Mouse (Mus musculus): Measurements from ENCODE around the gene Zmat5. TPM values are rescaled to one million over a fixed set of nuclear protein-coding genes. Genes with fewer than 3 reads are reported as not detected.

Gene Zmat5
- total RNA-seq, 2 experiments from 2014 or later, result 30.1 to 37.1 TPM

DNA sequence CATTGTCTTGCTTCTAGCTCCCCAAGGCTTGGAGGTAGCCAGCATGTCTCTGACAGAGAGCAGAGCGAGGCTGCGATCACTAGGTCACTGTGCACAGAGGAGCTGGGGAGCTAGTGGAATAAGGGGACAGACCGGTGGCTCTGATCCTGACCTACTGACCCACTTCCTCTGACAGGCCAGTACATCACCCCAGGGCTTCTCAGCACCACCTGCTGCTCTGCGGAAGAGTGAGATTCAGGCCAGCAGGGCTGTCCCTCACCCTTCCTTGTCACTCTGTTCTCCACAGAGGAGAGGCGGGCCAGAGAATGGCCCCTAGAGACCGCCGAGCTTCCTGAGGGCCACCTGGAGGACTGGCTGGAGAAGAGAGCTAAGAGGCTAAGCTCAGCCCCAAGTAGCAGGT lies 27.3 kb downstream of the Zmat5 start:
- DNase-seq (ENCODE audit: extremely low spot score in 1 of 2, low spot score in 1 of 2), result no peak

DNA sequence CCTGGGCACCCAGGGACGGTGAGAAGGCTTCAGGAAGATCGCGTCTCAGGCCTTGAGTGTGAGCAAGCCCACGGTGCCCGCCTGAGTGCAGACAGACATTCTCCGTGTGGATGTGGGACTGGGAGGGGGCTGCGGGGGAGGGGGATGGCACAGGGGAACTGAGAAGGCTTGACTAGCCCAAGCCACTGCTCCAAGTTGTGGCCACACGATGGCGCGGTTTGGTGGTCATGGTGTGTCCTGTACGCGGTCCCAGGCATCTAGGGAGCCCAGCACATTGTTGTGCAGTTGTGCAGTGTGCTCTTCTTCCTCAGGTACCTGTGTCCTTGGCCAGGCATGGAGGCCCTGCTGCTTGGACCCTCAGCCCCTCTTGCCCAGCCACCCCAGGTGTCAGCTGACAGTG lies 29.7 kb downstream of the Zmat5 start:
- DNase-seq (ENCODE audit: extremely low spot score in 1 of 2, low spot score in 1 of 2), result no peak

DNA sequence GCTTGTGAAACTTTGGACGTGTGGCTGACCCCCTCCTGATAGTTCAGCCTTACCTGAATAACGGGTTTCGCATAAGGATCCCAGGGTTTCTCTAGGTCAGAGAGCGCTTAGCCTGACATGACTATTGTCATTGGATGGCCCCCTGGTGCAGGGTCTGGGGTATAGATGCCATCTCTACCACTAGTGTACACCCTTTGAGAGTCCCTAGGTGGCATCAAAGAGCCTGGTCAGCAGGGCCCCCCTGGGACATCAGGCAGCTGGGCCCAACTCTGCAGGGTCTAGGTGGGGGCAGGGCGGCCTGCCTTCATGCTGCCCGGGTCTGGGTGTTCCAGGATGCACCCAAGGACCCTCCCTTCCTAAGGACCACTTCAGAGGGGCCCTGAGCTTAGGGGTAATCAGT lies 31.9 kb downstream of the Zmat5 start:
- no peak for DNase-seq (ENCODE audit: extremely low spot score in 1 of 2, low spot score in 1 of 2)

DNA sequence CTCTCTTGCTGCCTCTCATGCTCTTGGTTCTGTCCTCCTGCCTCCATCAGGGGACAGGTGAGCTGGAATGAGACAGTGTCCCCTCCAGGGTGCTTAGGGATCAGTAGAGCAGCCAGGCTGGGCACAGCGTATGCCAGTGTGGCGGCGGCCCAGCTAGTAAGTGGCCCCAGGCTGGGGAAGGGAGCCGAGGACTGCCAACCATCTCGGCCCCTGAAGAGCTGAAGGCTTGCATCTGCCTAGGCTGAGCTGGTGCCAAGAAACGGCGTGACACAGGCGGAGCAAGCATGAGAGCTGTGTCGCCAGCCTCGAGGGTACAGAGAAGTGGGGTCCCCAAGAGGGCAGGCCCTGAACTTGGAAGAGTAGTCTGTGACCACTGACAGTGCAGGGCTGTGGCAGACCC lies 33.2 kb downstream of the Zmat5 start:
- DNase-seq (ENCODE audit: extremely low spot score in 1 of 2, low spot score in 1 of 2), result no peak

DNA sequence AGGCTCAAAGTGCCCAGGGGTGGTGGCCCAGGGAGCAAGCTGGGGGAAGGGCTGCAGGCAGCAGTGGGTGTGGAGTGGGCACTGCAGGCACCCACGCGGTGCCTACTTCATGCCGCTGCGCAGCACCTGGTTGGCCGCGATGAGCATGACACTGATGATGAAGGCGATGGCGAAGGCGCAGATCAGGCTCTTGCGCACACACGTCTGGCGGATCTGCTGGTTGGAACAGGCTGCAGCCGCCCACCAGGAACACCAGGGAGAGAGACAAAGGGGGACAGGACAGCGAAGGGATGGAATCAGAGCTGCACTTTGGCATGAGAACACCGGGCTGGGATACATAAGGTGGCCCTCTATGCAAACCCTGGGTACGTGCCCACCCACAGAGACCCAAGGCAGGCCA lies 34.2 kb downstream of the Zmat5 start:
- no peak for DNase-seq (ENCODE audit: extremely low spot score in 1 of 2, low spot score in 1 of 2)

DNA sequence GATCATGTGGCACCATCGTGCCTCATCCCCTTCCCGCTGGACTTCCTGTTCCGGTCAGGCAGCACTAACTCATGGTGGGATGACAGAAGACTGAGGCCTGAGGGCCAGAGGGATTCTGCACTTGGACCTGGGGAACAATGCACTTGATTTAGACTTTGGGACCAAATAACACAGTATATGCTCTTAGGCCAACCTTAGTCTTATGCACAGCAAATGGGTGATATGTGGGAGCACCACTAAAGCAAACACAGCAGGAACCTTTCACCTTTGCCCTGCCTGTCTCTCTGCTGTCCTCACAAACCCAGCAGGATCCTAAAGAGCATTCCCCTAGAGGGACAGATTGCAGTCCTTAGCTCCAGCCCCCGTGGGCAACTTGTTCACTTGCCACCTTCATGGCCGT lies 36.3 kb downstream of the Zmat5 start:
- DNase-seq (ENCODE audit: extremely low spot score in 1 of 2, low spot score in 1 of 2), result no peak

DNA sequence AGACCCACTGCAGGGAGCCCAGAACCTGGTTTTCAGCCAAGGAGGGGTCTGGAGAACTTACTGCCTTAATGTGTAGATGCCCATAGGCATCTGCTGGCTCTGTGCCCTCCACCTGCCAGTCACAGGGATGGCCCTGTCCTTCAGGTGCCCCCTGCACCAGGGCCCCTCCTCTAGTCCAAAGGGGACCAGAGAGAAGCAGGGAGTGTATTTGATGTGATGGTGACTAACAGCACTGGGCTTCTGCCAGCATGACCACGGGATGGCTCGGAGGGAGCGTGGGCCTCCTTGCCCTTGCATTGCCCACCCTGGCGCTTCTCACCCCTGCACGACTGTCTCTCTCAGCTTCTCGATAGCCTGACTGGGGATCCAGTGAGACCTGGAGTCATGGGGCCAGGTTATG lies 40.2 kb downstream of the Zmat5 start:
- DNase-seq (ENCODE audit: extremely low spot score in 1 of 2, low spot score in 1 of 2), result no peak

DNA sequence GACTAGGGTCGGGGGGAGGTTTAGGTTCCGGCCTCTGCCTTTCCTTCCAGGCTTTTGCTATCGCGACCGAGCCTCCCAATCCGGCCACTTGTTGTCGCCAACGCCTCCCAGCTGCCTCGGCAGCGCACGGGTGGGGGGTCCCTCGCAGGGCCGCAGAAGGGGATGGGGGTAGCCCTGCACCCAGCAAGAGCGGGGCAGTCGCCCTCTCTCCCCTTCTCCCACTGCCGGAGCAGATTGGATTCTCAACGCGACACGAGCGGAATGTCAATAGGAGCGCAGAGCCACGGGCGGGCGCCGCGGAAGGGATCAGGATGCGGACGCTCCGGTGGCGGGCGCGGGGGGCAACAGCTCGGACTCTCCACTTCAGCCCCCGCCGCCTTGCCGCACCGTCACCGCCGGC lies 41.5 kb downstream of the Zmat5 start:
- DNase-seq (ENCODE audit: extremely low spot score in 1 of 2, low spot score in 1 of 2), result no peak

DNA sequence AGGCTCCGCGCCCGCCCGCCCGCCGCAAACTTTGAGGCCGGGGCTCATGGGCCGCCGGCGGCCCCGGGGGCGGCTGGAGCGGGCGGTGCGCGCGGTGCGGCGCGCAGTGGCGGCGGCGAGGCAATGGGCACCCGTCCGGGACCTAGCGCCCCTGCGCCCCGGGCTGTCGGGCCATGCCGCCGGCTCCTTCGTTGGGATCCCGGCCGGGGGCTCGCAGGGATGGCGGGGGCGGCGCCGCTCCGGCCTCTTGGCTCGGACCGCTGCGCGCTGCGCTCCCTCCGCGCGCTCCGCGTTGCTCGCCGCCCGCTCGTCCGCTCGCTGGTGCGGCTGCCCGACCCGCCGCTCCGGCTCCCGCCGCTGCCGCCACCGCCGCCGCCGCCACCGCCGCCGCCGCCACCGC lies 42.3 kb downstream of the Zmat5 start, which contains the start of gene Cabp7:
Cabp7 (minus strand) TSS at position 46 of the 400 bp plus-strand sequence.
- no peak for DNase-seq (ENCODE audit: extremely low spot score in 1 of 2, low spot score in 1 of 2)

DNA sequence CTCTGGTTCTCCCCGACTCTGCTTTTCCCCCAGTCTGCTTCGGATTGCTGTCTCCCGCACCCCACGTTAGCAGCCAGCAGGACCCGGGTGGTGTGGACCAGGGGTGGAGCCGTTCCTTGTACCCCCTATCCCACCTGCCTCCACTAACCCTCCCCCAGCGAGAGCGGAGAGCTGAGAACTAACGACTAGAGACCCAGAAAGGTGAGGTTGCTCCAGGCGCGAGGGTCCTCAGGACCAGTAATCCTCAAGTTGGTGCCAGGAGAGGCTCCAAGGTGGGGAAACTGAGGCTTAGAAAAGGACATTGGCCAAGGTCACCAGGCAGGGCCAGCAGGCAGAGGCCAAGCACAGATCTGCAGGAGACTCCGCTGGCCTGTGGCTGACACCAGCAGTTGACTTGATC lies 42.8 kb downstream of the Zmat5 start:
- DNase-seq (ENCODE audit: extremely low spot score in 1 of 2, low spot score in 1 of 2), result no peak

DNA sequence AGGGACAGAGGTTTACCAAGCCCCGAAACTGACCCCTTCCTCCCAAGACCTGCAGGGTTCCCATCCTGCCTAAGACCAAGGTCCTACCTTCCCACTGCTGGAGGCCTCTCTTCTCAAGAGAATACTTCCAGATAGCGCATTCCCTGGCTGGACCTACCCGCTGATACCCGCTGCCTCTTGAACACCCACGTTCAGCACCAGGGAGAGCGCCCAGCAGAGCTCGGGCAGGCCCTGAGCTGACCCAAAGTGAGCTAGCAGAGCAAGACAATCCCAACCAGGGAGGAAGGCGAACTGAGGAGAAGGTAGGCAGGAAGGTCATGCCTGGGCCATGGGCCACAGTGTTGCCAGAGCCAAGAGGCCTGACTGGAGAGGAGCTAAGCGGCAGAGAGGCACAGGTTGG lies 45.8 kb downstream of the Zmat5 start:
- DNase-seq (ENCODE audit: extremely low spot score in 1 of 2, low spot score in 1 of 2), result no peak

DNA sequence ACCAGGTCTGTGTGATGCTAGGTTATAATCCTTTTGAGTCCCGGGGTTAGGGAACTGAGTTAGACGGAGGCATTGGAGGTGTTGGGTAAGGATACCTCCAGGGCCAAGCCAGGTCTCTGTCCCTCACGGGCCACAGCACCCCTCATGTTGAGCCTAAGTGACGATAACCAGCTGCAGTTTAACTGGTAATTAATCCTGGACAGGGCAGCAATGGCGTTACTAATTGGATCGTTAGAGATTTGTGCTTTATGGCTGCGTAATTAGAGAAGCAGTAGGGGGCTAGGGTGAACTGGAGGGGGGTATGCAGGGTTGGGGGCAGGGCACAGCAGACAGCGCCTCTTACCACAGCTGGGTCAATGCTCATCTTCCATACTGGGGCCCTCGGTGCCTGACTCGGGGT lies 48.4 kb downstream of the Zmat5 start:
- no peak for DNase-seq (ENCODE audit: extremely low spot score in 1 of 2, low spot score in 1 of 2)

DNA sequence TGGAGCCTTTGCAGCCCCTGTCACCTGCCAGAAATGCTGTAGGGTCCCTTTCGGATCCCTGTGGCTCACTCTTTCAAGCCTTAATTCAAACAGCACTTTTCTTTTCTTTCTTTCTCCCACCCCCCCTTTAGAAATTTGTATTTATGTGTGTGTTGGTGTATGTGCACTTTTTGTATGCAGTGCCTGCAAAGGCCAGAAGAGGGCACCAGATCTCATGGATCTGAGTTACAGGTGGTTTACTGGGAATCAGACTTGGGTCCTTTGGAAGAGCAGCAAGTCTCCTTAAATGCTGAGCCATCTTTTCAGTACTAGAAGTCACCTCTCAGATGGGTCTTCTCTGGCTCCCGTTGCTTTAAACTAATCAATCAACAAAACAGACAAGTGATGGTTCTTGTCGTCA lies 49.6 kb downstream of the Zmat5 start:
- DNase-seq (ENCODE audit: extremely low spot score in 1 of 2, low spot score in 1 of 2), result no peak

DNA sequence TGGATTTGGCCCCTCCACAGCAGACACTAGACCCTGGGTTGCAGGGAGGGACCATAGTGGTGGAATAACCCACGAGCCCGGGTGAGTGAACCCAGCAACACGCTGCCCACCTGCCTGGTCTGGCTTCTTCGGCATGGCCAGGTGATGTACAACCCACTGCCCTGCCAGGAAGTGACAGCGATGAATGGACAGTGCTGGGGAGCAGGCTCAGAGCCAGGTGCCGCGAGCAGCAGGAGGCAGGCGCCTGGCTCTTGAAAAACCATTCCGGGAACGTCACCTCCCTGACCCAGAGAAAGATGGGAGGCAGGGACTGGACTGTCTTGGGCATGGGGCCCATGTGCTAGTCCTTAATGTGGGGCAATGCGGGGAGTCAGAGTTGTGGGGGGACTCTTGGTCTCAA lies 50.4 kb downstream of the Zmat5 start:
- no peak for DNase-seq (ENCODE audit: extremely low spot score in 1 of 2, low spot score in 1 of 2)

DNA sequence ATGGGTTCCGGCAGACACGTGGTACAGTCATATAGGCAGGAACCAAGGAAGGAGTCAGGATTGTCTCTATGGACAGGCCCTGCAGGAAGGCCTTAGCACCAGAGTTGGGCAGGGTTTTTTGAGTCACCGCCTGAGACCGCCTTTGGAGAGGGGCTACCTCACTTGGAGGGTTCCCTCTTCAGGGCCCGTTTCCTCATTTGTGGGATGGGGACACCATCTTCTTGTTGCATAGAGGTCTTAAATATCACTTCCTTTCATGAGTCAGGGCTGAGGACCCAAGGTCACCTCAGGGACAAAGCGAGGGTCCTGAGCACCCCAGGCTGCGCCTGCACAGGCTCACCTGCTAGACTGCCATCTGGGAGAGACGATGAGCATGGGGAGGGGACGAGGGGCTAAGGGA lies 52.0 kb downstream of the Zmat5 start:
- DNase-seq (ENCODE audit: extremely low spot score in 1 of 2, low spot score in 1 of 2), result no peak

DNA sequence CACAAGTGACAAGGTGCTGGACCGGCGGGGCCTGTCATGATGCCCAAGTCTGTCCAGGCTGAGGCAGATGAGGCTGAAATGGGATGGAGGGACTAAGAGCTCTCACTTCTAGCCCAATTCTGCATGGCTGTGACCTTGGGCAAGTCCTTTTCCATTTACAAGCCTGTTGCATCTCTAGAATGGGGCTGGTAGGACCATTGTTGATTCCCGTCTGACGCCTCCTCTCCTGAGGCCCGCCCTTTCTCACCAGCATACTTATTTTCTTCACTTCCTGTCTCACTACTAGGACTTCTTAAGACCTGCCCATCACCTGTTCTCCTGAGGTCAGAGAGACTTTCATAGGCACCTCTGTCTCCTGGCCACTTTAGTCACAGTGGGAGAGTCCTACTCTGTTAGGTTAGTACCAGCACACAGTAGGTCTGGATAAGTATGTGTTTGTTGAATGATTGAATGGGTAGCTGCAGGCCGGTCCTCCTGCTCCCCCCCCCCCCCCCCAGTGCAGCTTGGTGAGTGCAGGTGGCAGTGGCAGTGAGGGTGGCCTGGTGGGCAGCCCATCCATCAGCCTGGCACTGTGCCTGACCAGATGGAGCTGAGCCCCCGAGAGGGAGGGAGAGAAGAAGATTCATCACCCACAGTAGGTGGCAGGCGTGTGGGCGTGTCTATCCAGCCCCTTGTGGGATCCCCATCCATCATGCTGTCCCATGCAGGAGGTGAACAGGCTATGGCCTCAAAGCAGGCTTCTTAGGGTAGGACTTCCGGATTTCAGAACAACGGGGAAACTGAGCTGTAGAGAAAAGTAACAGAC lies 52.7 kb downstream of the Zmat5 start:
- no peak for DNase-seq (ENCODE audit: extremely low spot score in 1 of 2, low spot score in 1 of 2)

DNA sequence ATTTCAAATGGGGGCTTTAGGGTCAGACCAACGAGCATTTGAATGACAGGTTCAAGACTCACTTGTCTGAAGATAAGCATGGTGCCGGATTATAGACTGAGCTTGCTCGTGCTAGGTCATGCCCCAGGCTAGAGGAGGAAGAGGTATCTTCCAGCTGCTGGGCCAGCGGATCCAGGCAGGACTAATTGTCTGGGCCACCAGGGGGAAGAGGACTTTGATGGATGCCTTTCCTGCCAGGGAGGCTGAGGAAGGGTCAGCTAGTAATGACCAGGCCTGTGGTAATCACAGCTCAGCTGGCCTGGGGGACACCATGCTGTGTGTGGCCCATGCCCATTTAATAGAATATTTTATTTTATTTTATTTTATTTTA lies 53.3 kb downstream of the Zmat5 start:
- no peak for DNase-seq (ENCODE audit: extremely low spot score in 1 of 2, low spot score in 1 of 2)

DNA sequence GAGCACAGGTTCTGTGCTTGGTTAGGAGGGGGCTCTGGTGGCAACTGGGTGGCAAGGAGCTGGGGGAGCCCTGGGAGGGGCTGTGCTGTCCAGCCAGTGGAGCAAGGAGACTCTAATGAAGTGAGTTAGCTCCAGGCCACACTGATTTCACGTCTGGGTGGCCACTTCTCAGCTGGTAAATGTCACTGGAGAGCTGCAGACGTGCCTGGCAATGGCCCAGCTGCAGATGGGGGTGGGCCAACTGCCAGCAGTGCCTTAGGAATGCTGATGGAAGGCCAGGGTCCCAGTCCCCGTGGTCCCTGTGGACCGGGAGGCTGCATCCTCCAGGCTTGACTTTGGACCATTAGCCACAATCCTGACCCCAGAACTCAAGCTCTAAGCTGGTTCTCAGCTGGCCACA lies 56.0 kb downstream of the Zmat5 start:
- no peak for DNase-seq (ENCODE audit: extremely low spot score in 1 of 2, low spot score in 1 of 2)

DNA sequence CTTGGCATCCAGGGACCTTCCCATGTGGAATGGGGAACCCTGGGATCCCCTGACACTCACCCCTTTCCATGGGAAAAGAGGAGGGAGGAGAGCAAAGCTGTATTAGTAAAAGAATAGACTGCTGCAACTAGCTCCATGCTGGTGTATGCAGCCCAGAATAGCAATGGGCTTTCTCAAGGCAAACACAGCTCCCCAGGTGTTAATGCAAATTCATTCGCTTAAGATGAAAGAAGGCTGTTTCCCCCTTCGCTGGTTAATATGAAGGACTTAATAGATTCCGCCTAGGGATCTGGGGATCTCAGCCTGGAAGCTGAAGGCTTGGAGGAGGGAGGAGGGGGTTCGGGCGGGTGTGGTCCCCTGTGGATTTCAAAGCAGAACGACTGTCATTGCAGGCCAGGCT lies 57.5 kb downstream of the Zmat5 start:
- DNase-seq (ENCODE audit: extremely low spot score in 1 of 2, low spot score in 1 of 2), result no peak

DNA sequence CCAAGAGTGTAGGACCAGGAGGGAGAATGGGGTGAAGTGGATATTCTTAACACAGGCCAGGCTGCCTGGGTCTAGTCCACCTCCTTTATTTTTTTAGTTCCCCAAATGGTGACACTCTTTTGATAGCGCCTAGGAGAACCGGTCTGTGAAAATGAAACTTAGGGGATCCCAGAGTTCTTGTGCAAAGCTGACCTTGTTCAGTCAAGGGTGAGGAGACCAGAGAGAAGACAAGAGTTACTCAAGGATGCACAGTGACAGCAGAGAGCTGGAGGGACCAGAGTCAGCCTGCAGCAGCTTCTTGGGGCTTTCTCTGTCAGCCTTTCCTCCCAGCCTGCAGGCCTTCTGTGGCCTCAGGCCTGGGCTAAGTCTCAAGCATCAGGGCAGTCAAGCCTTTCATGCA lies 58.0 kb downstream of the Zmat5 start:
- DNase-seq (ENCODE audit: extremely low spot score in 1 of 2, low spot score in 1 of 2), result no peak

DNA sequence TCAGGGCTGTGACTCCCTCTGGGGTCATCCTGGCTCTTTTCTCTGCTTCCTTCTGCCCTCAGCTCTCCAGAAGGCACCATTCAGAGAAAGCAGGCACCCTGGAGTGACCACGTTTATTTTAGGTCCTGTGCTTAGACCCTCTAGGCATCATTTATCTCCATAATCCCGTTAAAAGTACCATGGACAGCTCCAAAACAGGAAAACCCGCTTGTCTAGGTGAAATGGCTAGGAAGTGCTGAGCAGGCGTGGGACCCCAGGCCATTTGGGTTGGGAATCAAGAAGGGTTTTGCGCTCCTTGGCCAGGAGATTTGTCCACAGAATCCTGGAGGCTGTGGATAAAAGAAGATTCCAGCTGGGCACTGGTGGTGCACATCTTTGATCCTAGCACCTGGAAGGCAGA lies 59.2 kb downstream of the Zmat5 start:
- no peak for DNase-seq (ENCODE audit: extremely low spot score in 1 of 2, low spot score in 1 of 2)

DNA sequence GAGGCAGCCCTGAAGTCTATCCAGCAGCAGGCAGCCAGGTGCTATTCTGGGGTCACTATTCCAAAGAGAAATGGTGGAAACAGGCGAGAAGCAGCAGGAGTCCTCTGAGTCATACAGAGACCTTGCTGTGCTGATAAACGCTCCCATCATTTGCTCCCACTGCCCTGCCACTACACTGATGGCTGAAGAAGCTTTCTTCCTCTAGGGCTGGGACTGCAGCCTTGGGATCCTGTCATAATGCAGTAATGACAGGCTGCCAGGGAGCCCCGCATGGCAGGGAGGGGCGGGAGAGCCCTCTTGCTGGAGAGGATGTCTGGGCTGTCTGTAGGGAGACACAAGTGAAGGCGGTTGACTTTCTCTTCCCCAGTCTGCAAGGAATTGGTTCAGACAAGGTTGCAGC lies 60.0 kb downstream of the Zmat5 start:
- no peak for DNase-seq (ENCODE audit: extremely low spot score in 1 of 2, low spot score in 1 of 2)

DNA sequence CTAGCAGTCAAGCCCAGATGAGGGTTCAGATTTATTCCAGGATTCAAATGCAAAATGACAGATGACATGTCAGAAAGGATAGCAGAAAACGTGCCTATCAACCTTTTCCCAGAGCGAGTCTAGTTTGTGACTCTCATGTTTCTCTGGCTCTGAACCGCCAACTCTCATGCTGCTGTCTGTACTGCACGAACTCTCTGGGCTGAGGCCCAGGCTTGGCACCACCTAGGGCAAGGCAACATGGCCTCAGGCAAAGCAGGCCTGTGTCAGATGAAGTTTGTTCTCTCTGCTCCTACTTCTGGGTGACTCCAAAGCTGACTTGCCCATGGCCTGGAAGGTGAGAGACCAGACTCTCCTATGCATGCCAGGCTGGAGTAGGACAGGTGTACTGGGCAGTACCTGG lies 63.9 kb downstream of the Zmat5 start:
- no peak for DNase-seq (ENCODE audit: extremely low spot score in 1 of 2, low spot score in 1 of 2)

Data from layer of hippocampus, postnatal 25 days (tissue).